ENCODE assay signal across 8 mouse cellular contexts in genomic region chr10:128412055-128412381, GRCm38 (mm10). TPM values are rescaled to one million over a fixed set of nuclear protein-coding genes. Genes with fewer than 3 reads are reported as not detected.
DNase-seq lines count a peak whose midpoint lies in the region; ATAC-seq and TF ChIP-seq lines count a peak whose summit lies in the region.

No protein-coding gene starts in this region.

- no peak for TF ChIP-seq POLR2A in thymus, adult 2 months (IDR thresholded peaks at IDR 0.05; ENCODE audit: control insufficient read depth, extremely low read depth, insufficient read depth, low read length, poor library complexity)

- H3K4me2 ChIP-seq in forebrain, postnatal 0 days (ENCODE audit: low read depth), result peak overlapping the region; percentile 95
- H3K4me2 ChIP-seq in limb, embryonic 11.5 days (ENCODE audit: low read depth, severe bottlenecking), result peak overlapping the region; percentile 86
- H3K4me2 ChIP-seq in midbrain, embryonic 15.5 days, result peak overlapping the region; percentile 92

- H3K36me3 ChIP-seq in thymus, adult 2 months (ENCODE audit: control insufficient read depth, insufficient read depth, low read length), result peaks cover 11% of the 10 kb centered on the region; the same call in 1 of the 2 replicates
- peaks cover 32% of the 10 kb centered on the region for H3K36me3 ChIP-seq in forebrain, postnatal 0 days (ENCODE audit: insufficient read depth)
- H3K36me3 ChIP-seq in limb, embryonic 11.5 days (ENCODE audit: control insufficient read depth, insufficient read depth, low read length), result peaks cover 12% of the 10 kb centered on the region
- H3K36me3 ChIP-seq in midbrain, embryonic 15.5 days (replicated peaks), result peaks cover 16% of the 10 kb centered on the region

- no peak overlapping the region for H3K27ac ChIP-seq in thymus, adult 2 months (ENCODE audit: control insufficient read depth, insufficient read depth, low read length)
- peak overlapping the region; percentile 97 for H3K27ac ChIP-seq in forebrain, postnatal 0 days (ENCODE audit: low read depth, low read length)
- peak overlapping the region; percentile 79; the same call in 1 of the 2 replicates for H3K27ac ChIP-seq in limb, embryonic 11.5 days (replicated peaks; ENCODE audit: low read depth, low read length)
- H3K27ac ChIP-seq in midbrain, embryonic 15.5 days, result peak overlapping the region; percentile 94

- H3K4me3 ChIP-seq in thymus, adult 2 months (ENCODE audit: control insufficient read depth, insufficient read depth, low read length), result peak overlapping the region; percentile 87
- H3K4me3 ChIP-seq in forebrain, postnatal 0 days (ENCODE audit: low read depth, low read length), result peak overlapping the region; percentile 99
- peak overlapping the region; percentile 91 for H3K4me3 ChIP-seq in limb, embryonic 11.5 days (ENCODE audit: low read depth, low read length)
- peak overlapping the region; percentile 99 for H3K4me3 ChIP-seq in midbrain, embryonic 15.5 days

- peaks cover 25% of the 10 kb centered on the region for H3K4me1 ChIP-seq in thymus, adult 2 months (replicated peaks; ENCODE audit: control insufficient read depth, insufficient read depth, low read length)
- peaks cover 24% of the 10 kb centered on the region for H3K4me1 ChIP-seq in forebrain, postnatal 0 days (ENCODE audit: insufficient read depth)
- H3K4me1 ChIP-seq in limb, embryonic 11.5 days (ENCODE audit: control insufficient read depth, insufficient read depth, low read length), result peaks cover 15% of the 10 kb centered on the region
- H3K4me1 ChIP-seq in midbrain, embryonic 15.5 days, result peaks cover 52% of the 10 kb centered on the region

- no peaks in the 10 kb centered on the region for H3K9me3 ChIP-seq in forebrain, postnatal 0 days (ENCODE audit: low read length)
- no peaks in the 10 kb centered on the region for H3K9me3 ChIP-seq in limb, embryonic 11.5 days (ENCODE audit: control insufficient read depth, low read length)
- no peaks in the 10 kb centered on the region for H3K9me3 ChIP-seq in midbrain, embryonic 15.5 days

- no peak for ATAC-seq in forebrain, postnatal 0 days
- no peak for ATAC-seq in limb, embryonic 11.5 days (ENCODE audit: insufficient number of reproducible peaks, low FRiP score, low TSS enrichment, low read depth)
- no peak for ATAC-seq in midbrain, embryonic 15.5 days (replicated peaks)

- WGBS in thymus, adult 2 months, result 7% methylated on average over 14 of the region's 14 CpGs
- WGBS in forebrain, postnatal 0 days, result 0% methylated on average over 14 of the region's 14 CpGs
- WGBS in limb, embryonic 11.5 days, result 2% methylated on average over 14 of the region's 14 CpGs
- WGBS in midbrain, embryonic 15.5 days, result 0% methylated on average over 14 of the region's 14 CpGs

- H3K9ac ChIP-seq in forebrain, postnatal 0 days, result peak overlapping the region; percentile 94
- H3K9ac ChIP-seq in limb, embryonic 11.5 days (ENCODE audit: low read length), result peak overlapping the region; percentile 88
- peak overlapping the region; percentile 95 for H3K9ac ChIP-seq in midbrain, embryonic 15.5 days

- H3K27me3 ChIP-seq in thymus, adult 2 months (ENCODE audit: control insufficient read depth, insufficient read depth, low read length), result no peaks in the 10 kb centered on the region
- no peaks in the 10 kb centered on the region for H3K27me3 ChIP-seq in forebrain, postnatal 0 days (ENCODE audit: insufficient read depth, low read length)
- H3K27me3 ChIP-seq in limb, embryonic 11.5 days (ENCODE audit: control insufficient read depth, insufficient read depth, low read length), result no peaks in the 10 kb centered on the region
- no peaks in the 10 kb centered on the region for H3K27me3 ChIP-seq in midbrain, embryonic 15.5 days (replicated peaks)

- DNase-seq in adrenal gland, postnatal 25 days, result peak; percentile 49
- no peak for DNase-seq in adrenal gland, adult (ENCODE audit: inconsistent age in 2 of 2, low spot score in 1 of 2)
- DNase-seq in thymus, adult 2 months, result no peak
- DNase-seq in thymus, postnatal 10 days (ENCODE audit: low spot score in 2 of 2), result no peak
- DNase-seq in forebrain, postnatal 0 days, result peak; percentile 57
- DNase-seq in limb, embryonic 11.5 days (ENCODE audit: low spot score), result no peak
- no peak for DNase-seq in yolk sac, embryonic 10.5 days (ENCODE audit: low spot score)

- TF ChIP-seq CTCF in thymus, adult 2 months (IDR thresholded peaks at IDR 0.05; ENCODE audit: borderline replicate concordance, control insufficient read depth, extremely low read depth, insufficient read depth, low read length, poor library complexity), result no peak
- TF ChIP-seq CTCF in forebrain, postnatal 0 days (IDR thresholded peaks at IDR 0.05; ENCODE audit: low read depth), result no peak

RNA-seq across cellular contexts. Expression of gene Rnf41, which starts 0.6 kb away (rescaled TPM):
- 35.9 and 44.4 TPM in 2 replicates for total RNA-seq in adrenal gland, postnatal 25 days (2021)
- 37.8 and 40.4 TPM in 2 replicates for polyA plus RNA-seq in thymus, adult 2 months (2012; rRNA removed)
- 118 and 129 TPM in 2 replicates for total RNA-seq in forebrain, postnatal 0 days (2014; rRNA removed)
- 95.9 and 108 TPM in 2 replicates for polyA plus RNA-seq in forebrain, postnatal 0 days (2015; fragmentation: Nextera tagmentation; extraction: Ambion mirVana)
- 34.3 and 34.6 TPM in 2 replicates for polyA plus RNA-seq in limb, embryonic 11.5 days (2014; fragmentation: Nextera tagmentation; extraction: Ambion mirVana)
- polyA plus RNA-seq in midbrain, embryonic 15.5 days (2015; fragmentation: Nextera tagmentation; extraction: Ambion mirVana), result 105 and 107 TPM in 2 replicates

RNA-seq across cellular contexts. Expression of gene Nabp2, which starts 0.7 kb away (rescaled TPM):
- total RNA-seq in adrenal gland, postnatal 25 days (2021), result 74.6 and 75.0 TPM in 2 replicates
- polyA plus RNA-seq in thymus, adult 2 months (2012; rRNA removed), result 18.0 and 20.8 TPM in 2 replicates
- 82.2 and 90.1 TPM in 2 replicates for total RNA-seq in forebrain, postnatal 0 days (2014; rRNA removed)
- polyA plus RNA-seq in forebrain, postnatal 0 days (2015; fragmentation: Nextera tagmentation; extraction: Ambion mirVana), result 158 and 159 TPM in 2 replicates
- polyA plus RNA-seq in limb, embryonic 11.5 days (2014; fragmentation: Nextera tagmentation; extraction: Ambion mirVana), result 89.9 and 91.8 TPM in 2 replicates
- 146 and 147 TPM in 2 replicates for polyA plus RNA-seq in midbrain, embryonic 15.5 days (2015; fragmentation: Nextera tagmentation; extraction: Ambion mirVana)

RNA-seq across cellular contexts. Expression of gene Slc39a5, which starts 11.0 kb away (rescaled TPM):
- total RNA-seq in adrenal gland, postnatal 25 days (2021), result not detected in 2 replicates
- polyA plus RNA-seq in thymus, adult 2 months (2012; rRNA removed), result 0.53 and 0.65 TPM in 2 replicates
- 0.24 and 0.69 TPM in 2 replicates for total RNA-seq in forebrain, postnatal 0 days (2014; rRNA removed)
- polyA plus RNA-seq in forebrain, postnatal 0 days (2015; fragmentation: Nextera tagmentation; extraction: Ambion mirVana), result 0.10 and 0.42 TPM in 2 replicates
- 0.07 and 0.20 TPM in 2 replicates for polyA plus RNA-seq in limb, embryonic 11.5 days (2014; fragmentation: Nextera tagmentation; extraction: Ambion mirVana)
- not detected in 2 replicates for polyA plus RNA-seq in midbrain, embryonic 15.5 days (2015; fragmentation: Nextera tagmentation; extraction: Ambion mirVana)

RNA-seq across cellular contexts. Expression of gene Ankrd52, which starts 35.1 kb away (rescaled TPM):
- 72.3 and 75.1 TPM in 2 replicates for total RNA-seq in adrenal gland, postnatal 25 days (2021)
- 71.0 and 87.0 TPM in 2 replicates for polyA plus RNA-seq in thymus, adult 2 months (2012; rRNA removed)
- total RNA-seq in forebrain, postnatal 0 days (2014; rRNA removed), result 22.3 and 32.6 TPM in 2 replicates
- polyA plus RNA-seq in forebrain, postnatal 0 days (2015; fragmentation: Nextera tagmentation; extraction: Ambion mirVana), result 4.7 and 7.7 TPM in 2 replicates
- polyA plus RNA-seq in limb, embryonic 11.5 days (2014; fragmentation: Nextera tagmentation; extraction: Ambion mirVana), result 12.0 and 12.8 TPM in 2 replicates
- 15.0 and 15.6 TPM in 2 replicates for polyA plus RNA-seq in midbrain, embryonic 15.5 days (2015; fragmentation: Nextera tagmentation; extraction: Ambion mirVana)

RNA-seq across cellular contexts. Expression of gene Coq10a, which starts 43.2 kb away (rescaled TPM):
- total RNA-seq in adrenal gland, postnatal 25 days (2021), result 74.4 and 80.2 TPM in 2 replicates
- 62.9 and 71.7 TPM in 2 replicates for polyA plus RNA-seq in thymus, adult 2 months (2012; rRNA removed)
- total RNA-seq in forebrain, postnatal 0 days (2014; rRNA removed), result 34.0 and 41.6 TPM in 2 replicates
- polyA plus RNA-seq in forebrain, postnatal 0 days (2015; fragmentation: Nextera tagmentation; extraction: Ambion mirVana), result 48.2 and 50.0 TPM in 2 replicates
- 8.5 and 11.0 TPM in 2 replicates for polyA plus RNA-seq in limb, embryonic 11.5 days (2014; fragmentation: Nextera tagmentation; extraction: Ambion mirVana)
- 42.6 and 44.2 TPM in 2 replicates for polyA plus RNA-seq in midbrain, embryonic 15.5 days (2015; fragmentation: Nextera tagmentation; extraction: Ambion mirVana)

Comparison
In these comparisons a context has a peak if more than half of its experiments do, and no peak if none do; other contexts are left out.
1. DNase-seq: peak in adrenal gland, postnatal 25 days (single experiment) and forebrain, postnatal 0 days (single experiment); none in adrenal gland, adult (0 of 2), thymus, adult 2 months (single experiment), thymus, postnatal 10 days (0 of 2), limb, embryonic 11.5 days (single experiment) and yolk sac, embryonic 10.5 days (single experiment).
2. Peak in every context shown above with its lines, with median percentiles within 50 percentile points of each other: H3K4me3 ChIP-seq, H3K4me2 ChIP-seq and H3K9ac ChIP-seq.